Mouse (Mus musculus) cerebellum, postnatal 25 days (tissue): ENCODE data around the gene Myo1c.

ENCODE experiments used
- DNase-seq, 2 experiments: peaks; one replicate each; pipeline ENCODE4 v3.0.0; 2021; ENCODE audit warnings: mixed read lengths in 2 of 2

Myo1c gene

DNA sequence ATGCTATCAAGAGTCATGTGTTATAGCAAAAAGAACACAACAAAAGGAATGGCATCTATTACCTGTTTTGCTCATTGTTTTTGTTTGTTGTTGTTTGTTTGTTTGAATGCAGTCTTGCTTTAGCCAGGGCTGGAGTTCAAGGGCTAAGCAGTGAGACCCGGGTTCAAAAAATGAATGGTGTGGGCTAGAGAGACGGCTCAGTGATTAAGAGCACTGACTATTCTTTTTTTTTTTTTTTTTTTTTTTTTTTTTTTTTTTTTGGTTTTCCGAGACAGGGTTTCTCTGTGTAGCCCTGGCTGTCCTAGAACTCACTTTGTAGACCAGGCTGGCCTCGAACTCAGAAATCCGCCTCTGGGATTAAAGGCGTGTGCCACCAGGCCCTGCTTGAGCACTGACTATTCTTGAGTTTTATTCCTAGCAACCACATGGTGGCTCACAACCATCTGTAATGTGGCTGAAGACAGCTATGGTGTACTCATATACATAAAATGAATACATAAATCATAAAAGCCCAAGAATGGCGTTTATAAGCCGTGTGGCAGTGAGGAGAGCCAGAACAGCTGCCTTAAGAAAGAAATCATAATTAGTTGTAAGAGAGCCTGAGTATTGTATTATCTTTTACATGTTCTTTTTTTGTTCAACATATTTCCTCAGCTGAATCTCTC, 66.5 kb downstream of the Myo1c start:
- DNase-seq, result no peak

DNA sequence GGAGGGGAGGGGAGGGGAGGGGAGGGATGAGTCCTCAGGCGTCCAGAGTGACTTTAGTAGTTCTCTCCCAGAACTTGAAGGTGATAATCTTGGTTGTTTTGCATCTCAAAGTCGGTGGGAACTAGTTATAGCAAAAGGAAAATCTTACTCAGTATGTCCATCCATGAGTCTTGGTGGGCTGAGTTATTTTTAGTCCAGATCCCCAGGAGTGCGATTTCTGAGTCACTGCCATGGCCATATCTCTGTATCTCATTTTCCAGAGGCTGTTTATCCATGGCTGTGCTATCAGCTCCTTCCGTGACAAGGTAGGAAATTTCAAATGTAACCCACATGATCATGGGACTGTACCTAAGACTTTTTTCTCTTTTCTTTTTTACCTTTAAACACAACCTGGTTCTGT, 72.0 kb downstream of the Myo1c start:
- no peak for DNase-seq
